Mouse (Mus musculus): ENCODE results near the gene Gucy2g. TPM values are rescaled to one million over a fixed set of nuclear protein-coding genes. Genes with fewer than 3 reads are reported as not detected.

The Gucy2g gene
- polyA plus RNA-seq, 2 experiments, result 0.03 TPM; not detected in 1

- Histone ChIP-seq H3K9me3 (ENCODE audit: control insufficient read depth, low read length) (no peaks in the 10 kb centered on the region), H3K4me2 (ENCODE audit: low read depth) (peak overlapping the region; percentile 60), H3K36me3 (replicated peaks; ENCODE audit: control insufficient read depth, insufficient read depth, low read depth) (no peaks in the 10 kb centered on the region), H3K4me1 (replicated peaks; ENCODE audit: control insufficient read depth in 2 of 2, insufficient read depth in 2 of 2, low read length in 1 of 2) (peaks cover 7 to 11% of the 10 kb centered on the region in 2 experiments; a peak in 3 of 4 replicates), H3K27ac (no peak overlapping the region), H3K4me3 (ENCODE audit: insufficient read depth in 1 of 2, low read depth in 2 of 2, low read length in 2 of 2) (no peak overlapping the region), H3K9ac (replicated peaks) (no peak overlapping the region), H3K27me3 (ENCODE audit: control insufficient read depth, insufficient read depth, low read length) (no peaks in the 10 kb centered on the region)
- DNase-seq (ENCODE audit: low read depth in 3 of 3, low spot score in 3 of 3) (peak; percentile 57 to 69 (median 57)), ATAC-seq (ENCODE audit: insufficient read depth) (peak; percentile 64)
- TF ChIP-seq EP300 (IDR thresholded peaks at IDR 0.05; ENCODE audit: low read depth) (no peak), CTCF (IDR thresholded peaks at IDR 0.05; ENCODE audit: low read depth) (peak; percentile 81)
- WGBS (ENCODE audit: insufficient replicate concordance), result 31% methylated on average over 8 of the region's 8 CpGs
These were observed 34.4 kb downstream of the Gucy2g start for GRCm38 (mm10) chr19:55206482-55207138.

DNA sequence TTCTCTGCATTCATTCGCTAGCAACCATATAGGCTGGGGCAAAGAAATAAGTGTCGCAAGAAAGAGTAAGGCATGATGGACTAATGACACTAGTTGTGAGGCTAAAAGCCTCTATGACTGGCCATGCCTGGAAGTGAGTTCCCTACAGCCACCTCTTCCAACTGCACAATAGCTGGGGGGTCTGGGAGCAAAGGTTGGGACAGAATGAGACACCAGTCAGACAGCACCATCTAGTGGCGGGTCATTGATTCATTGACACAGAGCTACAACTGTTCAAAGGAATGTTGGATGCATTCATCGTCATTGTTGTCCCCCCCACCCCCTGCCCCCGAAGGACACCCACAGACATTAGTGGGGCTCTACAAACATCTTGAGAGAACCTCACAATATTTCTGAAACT lies 42.7 kb downstream of the Gucy2g start:
- 30% methylated on average over 5 of the region's 5 CpGs for WGBS (ENCODE audit: insufficient replicate concordance)
- DNase-seq (ENCODE audit: low read depth in 3 of 3, low spot score in 3 of 3) (no peak), ATAC-seq (ENCODE audit: insufficient read depth) (no peak)
- Histone ChIP-seq H3K27me3 (ENCODE audit: control insufficient read depth, insufficient read depth, low read length) (no peaks in the 10 kb centered on the region), H3K4me2 (ENCODE audit: low read depth) (no peak overlapping the region), H3K36me3 (replicated peaks; ENCODE audit: control insufficient read depth, insufficient read depth, low read depth) (no peaks in the 10 kb centered on the region), H3K9ac (replicated peaks) (no peak overlapping the region), H3K4me3 (ENCODE audit: insufficient read depth in 1 of 2, low read depth in 2 of 2, low read length in 2 of 2) (no peak overlapping the region), H3K4me1 (replicated peaks; ENCODE audit: control insufficient read depth in 2 of 2, insufficient read depth in 2 of 2, low read length in 1 of 2) (no peaks in the 10 kb centered on the region), H3K27ac (no peak overlapping the region), H3K9me3 (ENCODE audit: control insufficient read depth, low read length) (no peaks in the 10 kb centered on the region)
- TF ChIP-seq CTCF (IDR thresholded peaks at IDR 0.05; ENCODE audit: low read depth) (peak; percentile 79), EP300 (IDR thresholded peaks at IDR 0.05; ENCODE audit: low read depth) (no peak)

- H3K27me3 ChIP-seq (ENCODE audit: control insufficient read depth, insufficient read depth, low read length), result no peaks in the 10 kb centered on the region
- TF ChIP-seq CTCF (IDR thresholded peaks at IDR 0.05; ENCODE audit: low read depth), result no peak
- no peak for TF ChIP-seq EP300 (IDR thresholded peaks at IDR 0.05; ENCODE audit: low read depth)
- H3K4me2 ChIP-seq (ENCODE audit: low read depth), result no peak overlapping the region
- no peak overlapping the region for H3K27ac ChIP-seq
- peaks cover 0 to 2% of the 10 kb centered on the region in 2 experiments; a peak in 1 of 4 replicates for H3K4me1 ChIP-seq (replicated peaks; ENCODE audit: control insufficient read depth in 2 of 2, insufficient read depth in 2 of 2, low read length in 1 of 2)
- ATAC-seq (ENCODE audit: insufficient read depth) (no peak), DNase-seq (ENCODE audit: low read depth in 3 of 3, low spot score in 3 of 3) (no peak)
- H3K9ac ChIP-seq (replicated peaks), result no peak overlapping the region; the same call in 1 of the 2 replicates
- H3K4me3 ChIP-seq (ENCODE audit: insufficient read depth in 1 of 2, low read depth in 2 of 2, low read length in 2 of 2), result no peak overlapping the region
- H3K9me3 ChIP-seq (ENCODE audit: control insufficient read depth, low read length), result no peaks in the 10 kb centered on the region
- no peaks in the 10 kb centered on the region for H3K36me3 ChIP-seq (replicated peaks; ENCODE audit: control insufficient read depth, insufficient read depth, low read depth)
- whole genome bisulfite sequencing (ENCODE audit: insufficient replicate concordance), result 63% methylated on average over 3 of the region's 3 CpGs
These were observed 45.5 kb downstream of the Gucy2g start for GRCm38 (mm10) chr19:55195574-55195973.

GRCm38 (mm10) chr19:55194520-55195170 lies 46.4 kb downstream of the Gucy2g start:
- no peak for DNase-seq (ENCODE audit: low read depth in 3 of 3, low spot score in 3 of 3)
- no peak for ATAC-seq (ENCODE audit: insufficient read depth)
- H3K36me3 ChIP-seq (replicated peaks; ENCODE audit: control insufficient read depth, insufficient read depth, low read depth), result no peaks in the 10 kb centered on the region
- H3K4me3 ChIP-seq (ENCODE audit: insufficient read depth in 1 of 2, low read depth in 2 of 2, low read length in 2 of 2), result no peak overlapping the region
- H3K4me2 ChIP-seq (ENCODE audit: low read depth), result no peak overlapping the region
- H3K4me1 ChIP-seq (replicated peaks; ENCODE audit: control insufficient read depth in 2 of 2, insufficient read depth in 2 of 2, low read length in 1 of 2), result peaks cover 0 to 2% of the 10 kb centered on the region in 2 experiments; a peak in 1 of 4 replicates
- no peak overlapping the region for H3K9ac ChIP-seq (replicated peaks)
- no peak for TF ChIP-seq EP300 (IDR thresholded peaks at IDR 0.05; ENCODE audit: low read depth)
- no peak for TF ChIP-seq CTCF (IDR thresholded peaks at IDR 0.05; ENCODE audit: low read depth)
- 66% methylated on average over 7 of the region's 7 CpGs for WGBS (ENCODE audit: insufficient replicate concordance)
- no peak overlapping the region for H3K27ac ChIP-seq
- no peaks in the 10 kb centered on the region for H3K27me3 ChIP-seq (ENCODE audit: control insufficient read depth, insufficient read depth, low read length)
- no peaks in the 10 kb centered on the region for H3K9me3 ChIP-seq (ENCODE audit: control insufficient read depth, low read length)

DNA sequence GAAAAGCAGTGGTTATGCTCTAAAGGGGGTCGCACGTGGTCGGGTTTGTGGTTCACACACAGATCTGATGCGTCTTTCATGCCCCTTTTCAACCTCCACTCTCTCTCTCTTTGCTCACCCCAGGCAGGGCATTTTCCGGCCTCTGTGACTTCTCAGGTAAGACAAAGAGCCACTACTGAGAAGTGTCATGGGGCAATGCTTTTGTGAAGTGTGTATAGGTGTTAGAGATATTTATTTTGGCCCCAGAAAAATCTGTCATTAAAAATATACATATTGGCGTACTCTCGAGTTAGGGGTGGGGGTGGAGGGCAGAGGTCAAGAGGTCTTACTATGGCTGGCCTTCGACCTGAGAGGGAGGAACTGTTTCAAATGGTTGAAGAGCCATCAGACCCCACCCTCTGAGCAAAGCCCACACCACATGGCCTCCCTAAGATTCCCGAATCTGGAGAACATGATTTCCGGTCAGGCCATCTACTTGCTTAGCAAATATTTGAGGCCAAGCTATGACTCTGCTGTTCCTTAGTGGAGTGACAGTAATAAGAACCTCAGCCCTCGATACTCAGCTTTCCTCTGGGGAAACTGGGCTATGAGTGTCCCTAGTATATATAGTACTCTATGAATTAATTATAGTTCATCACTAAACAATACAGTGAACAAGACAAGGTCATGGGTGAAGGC lies 47.2 kb downstream of the Gucy2g start:
- WGBS (ENCODE audit: insufficient replicate concordance), result 58% methylated on average over 11 of the region's 11 CpGs
- ATAC-seq (ENCODE audit: insufficient read depth) (no peak), DNase-seq (ENCODE audit: low read depth in 3 of 3, low spot score in 3 of 3) (no peak)
- H3K4me3 ChIP-seq (ENCODE audit: insufficient read depth in 1 of 2, low read depth in 2 of 2, low read length in 2 of 2), result no peak overlapping the region
- no peak overlapping the region for H3K27ac ChIP-seq
- no peak overlapping the region for H3K9ac ChIP-seq (replicated peaks)
- H3K4me2 ChIP-seq (ENCODE audit: low read depth), result no peak overlapping the region
- no peak for TF ChIP-seq CTCF (IDR thresholded peaks at IDR 0.05; ENCODE audit: low read depth)
- no peak for TF ChIP-seq EP300 (IDR thresholded peaks at IDR 0.05; ENCODE audit: low read depth)
- peaks cover 0 to 2% of the 10 kb centered on the region in 2 experiments; a peak in 1 of 4 replicates for H3K4me1 ChIP-seq (replicated peaks; ENCODE audit: control insufficient read depth in 2 of 2, insufficient read depth in 2 of 2, low read length in 1 of 2)
- no peaks in the 10 kb centered on the region for H3K27me3 ChIP-seq (ENCODE audit: control insufficient read depth, insufficient read depth, low read length)
- no peaks in the 10 kb centered on the region for H3K9me3 ChIP-seq (ENCODE audit: control insufficient read depth, low read length)
- H3K36me3 ChIP-seq (replicated peaks; ENCODE audit: control insufficient read depth, insufficient read depth, low read depth), result no peaks in the 10 kb centered on the region
